Mouse (Mus musculus) liver, embryonic 11.5 days (tissue): ENCODE measurements at regions not wholly inside any gene's neighbourhood (a gene's known extent, or its start where the extent isn't known, plus 50 kb on each side); places are given as distances from the start of the nearest gene placed in this dataset.

ENCODE experiments used
- ATAC-seq: fragments of 200-750 bp; cut with Nextera tagmentation; replicated peaks from 2 replicates; pipeline ENCODE4 v1.8.0; 2017; ENCODE audit warnings: moderate number of reproducible peaks, mild to moderate bottlenecking, moderate TSS enrichment, moderate library complexity; ENCODE audit not compliant: low FRiP score
- DNase-seq: peaks from one replicate; pipeline ENCODE4 v3.0.0-alpha.2; 2017; ENCODE audit warnings: low spot score
- H3K27ac ChIP-seq: fragments of 300-500 bp; sonication (generic); 2 replicates; pipeline ENCODE4 v1.5.1; 2014; ENCODE audit warnings: mild to moderate bottlenecking, low read depth, low read length, control low read depth
- H3K27me3 ChIP-seq: fragments of 300-500 bp; sonication (generic); replicated peaks from 2 replicates; pipeline ENCODE4 v1.6.1; 2014; ENCODE audit warnings: low read length, mixed read lengths; ENCODE audit not compliant: control insufficient read depth, insufficient read depth
- H3K36me3 ChIP-seq: fragments of 300-500 bp; sonication (generic); 2 replicates; pipeline ENCODE4 v1.6.1; 2014; ENCODE audit warnings: mild to moderate bottlenecking, low read length, moderate library complexity, mixed read lengths; ENCODE audit not compliant: control insufficient read depth, insufficient read depth
- H3K4me1 ChIP-seq: fragments of 300-500 bp; sonication (generic); replicated peaks from 2 replicates; pipeline ENCODE4 v1.6.1; 2014; ENCODE audit warnings: low read length, mixed read lengths; ENCODE audit not compliant: control insufficient read depth, insufficient read depth
- H3K4me2 ChIP-seq: fragments of 300-500 bp; sonication (generic); 2 replicates; pipeline ENCODE4 v1.6.1; 2014; ENCODE audit warnings: mild to moderate bottlenecking, control low read depth, moderate library complexity
- H3K4me3 ChIP-seq: fragments of 300-500 bp; sonication (generic); 2 replicates; pipeline ENCODE4 v1.5.1; 2014; ENCODE audit warnings: low read depth, low read length, control low read depth
- H3K9ac ChIP-seq: fragments of 300-500 bp; sonication (generic); 2 replicates; pipeline ENCODE4 v1.6.1; 2014; ENCODE audit warnings: low read depth, low read length, control low read depth
- H3K9me3 ChIP-seq: fragments of 300-500 bp; sonication (generic); 2 replicates; pipeline ENCODE4 v1.6.1; 2016; ENCODE audit warnings: low read length, inconsistent platforms, mixed read lengths; ENCODE audit not compliant: control insufficient read depth
- WGBS: fragments of 180-500 bp; shearing (Covaris S2); extraction: QIAGEN DNeasy Blood & Tissue Kit; methylation state at CpG from one replicate; pipeline ENCODE4 v1.1.7; 2014; 5-methylcytosine and 5-hydroxymethylcytosine counted together

- DNase-seq, result no peak
- H3K9ac ChIP-seq, result no peak overlapping the region
- H3K9me3 ChIP-seq, result no peaks in the 10 kb centered on the region
- no peak overlapping the region for H3K27ac ChIP-seq
- no peaks in the 10 kb centered on the region for H3K27me3 ChIP-seq
- no peaks in the 10 kb centered on the region for H3K36me3 ChIP-seq
- H3K4me3 ChIP-seq, result no peak overlapping the region
- WGBS, result 71% methylated on average over 9 of the region's 9 CpGs
- no peaks in the 10 kb centered on the region for H3K4me1 ChIP-seq
- no peak for ATAC-seq
- no peak overlapping the region for H3K4me2 ChIP-seq
These were observed 289.8 kb downstream of the Cbln4 start for GRCm38 (mm10) chr2:171753502-171753901.

GRCm38 (mm10) chr2:171747162-171747561, 296.1 kb downstream of the Cbln4 start:
- no peak overlapping the region for H3K9ac ChIP-seq
- H3K4me3 ChIP-seq, result no peak overlapping the region
- WGBS, result 46% methylated on average over 1 of the region's 1 CpGs
- H3K27me3 ChIP-seq, result no peaks in the 10 kb centered on the region
- H3K36me3 ChIP-seq, result no peaks in the 10 kb centered on the region
- no peaks in the 10 kb centered on the region for H3K9me3 ChIP-seq
- ATAC-seq, result no peak
- no peak overlapping the region for H3K4me2 ChIP-seq
- DNase-seq, result no peak
- no peak overlapping the region for H3K27ac ChIP-seq
- no peaks in the 10 kb centered on the region for H3K4me1 ChIP-seq

GRCm38 (mm10) chr2:171743111-171743510, 300.2 kb downstream of the Cbln4 start:
- Histone ChIP-seq H3K27me3 (no peaks in the 10 kb centered on the region), H3K9me3 (no peaks in the 10 kb centered on the region), H3K9ac (no peak overlapping the region), H3K4me1 (no peaks in the 10 kb centered on the region), H3K36me3 (no peaks in the 10 kb centered on the region), H3K4me2 (no peak overlapping the region), H3K4me3 (no peak overlapping the region), H3K27ac (no peak overlapping the region)
- no peak for ATAC-seq
- no peak for DNase-seq
- WGBS, result 26% methylated on average over 2 of the region's 2 CpGs

- DNase-seq (no peak), ATAC-seq (no peak)
- no peak overlapping the region for H3K9ac ChIP-seq
- no peaks in the 10 kb centered on the region for H3K9me3 ChIP-seq
- WGBS, result 58% methylated on average over 11 of the region's 11 CpGs
- H3K4me2 ChIP-seq, result no peak overlapping the region
- H3K4me1 ChIP-seq, result no peaks in the 10 kb centered on the region
- H3K4me3 ChIP-seq, result no peak overlapping the region
- no peaks in the 10 kb centered on the region for H3K27me3 ChIP-seq
- H3K36me3 ChIP-seq, result no peaks in the 10 kb centered on the region
- no peak overlapping the region for H3K27ac ChIP-seq
These were observed 300.6 kb downstream of the Cbln4 start for GRCm38 (mm10) chr2:171742706-171743105.

GRCm38 (mm10) chr2:171737761-171738160, 305.5 kb downstream of the Cbln4 start:
- H3K4me1 ChIP-seq, result no peaks in the 10 kb centered on the region
- WGBS, result 89% methylated on average over 8 of the region's 8 CpGs
- ATAC-seq (no peak), DNase-seq (no peak)
- no peaks in the 10 kb centered on the region for H3K9me3 ChIP-seq
- no peak overlapping the region for H3K4me2 ChIP-seq
- H3K27ac ChIP-seq, result no peak overlapping the region
- no peak overlapping the region for H3K4me3 ChIP-seq
- H3K36me3 ChIP-seq, result no peaks in the 10 kb centered on the region
- H3K9ac ChIP-seq, result no peak overlapping the region
- H3K27me3 ChIP-seq, result no peaks in the 10 kb centered on the region

- H3K4me3 ChIP-seq, result no peak overlapping the region
- no peaks in the 10 kb centered on the region for H3K36me3 ChIP-seq
- ATAC-seq, result no peak
- H3K4me1 ChIP-seq, result no peaks in the 10 kb centered on the region
- no peak overlapping the region for H3K27ac ChIP-seq
- no peak for DNase-seq
- H3K9ac ChIP-seq, result no peak overlapping the region
- no peaks in the 10 kb centered on the region for H3K9me3 ChIP-seq
- WGBS, result 69% methylated on average over 14 of the region's 14 CpGs
- no peak overlapping the region for H3K4me2 ChIP-seq
- no peaks in the 10 kb centered on the region for H3K27me3 ChIP-seq
These were observed 308.2 kb downstream of the Cbln4 start for GRCm38 (mm10) chr2:171735061-171735490.

GRCm38 (mm10) chr2:171734634-171734987, 308.7 kb downstream of the Cbln4 start:
- no peak overlapping the region for H3K9ac ChIP-seq
- WGBS, result 86% methylated on average over 4 of the region's 4 CpGs
- no peaks in the 10 kb centered on the region for H3K4me1 ChIP-seq
- no peak overlapping the region for H3K4me3 ChIP-seq
- DNase-seq, result no peak
- H3K27ac ChIP-seq, result no peak overlapping the region
- H3K36me3 ChIP-seq, result no peaks in the 10 kb centered on the region
- no peaks in the 10 kb centered on the region for H3K9me3 ChIP-seq
- no peaks in the 10 kb centered on the region for H3K27me3 ChIP-seq
- ATAC-seq, result no peak
- no peak overlapping the region for H3K4me2 ChIP-seq

GRCm38 (mm10) chr2:171733965-171734633, 309.2 kb downstream of the Cbln4 start:
- Histone ChIP-seq H3K9me3 (no peaks in the 10 kb centered on the region), H3K4me2 (no peak overlapping the region), H3K27ac (no peak overlapping the region), H3K4me1 (no peaks in the 10 kb centered on the region), H3K27me3 (no peaks in the 10 kb centered on the region), H3K9ac (no peak overlapping the region), H3K36me3 (no peaks in the 10 kb centered on the region), H3K4me3 (no peak overlapping the region)
- DNase-seq (no peak), ATAC-seq (no peak)
- 80% methylated on average over 14 of the region's 14 CpGs for WGBS

GRCm38 (mm10) chr2:171719269-171719668, 324.0 kb downstream of the Cbln4 start:
- no peak for ATAC-seq
- DNase-seq, result no peak
- 69% methylated on average over 5 of the region's 5 CpGs for WGBS

More at GRCm38 (mm10) chr2:171719269-171719668, 324.0 kb downstream of the Cbln4 start:
- Histone ChIP-seq H3K27ac (no peak overlapping the region), H3K4me1 (no peaks in the 10 kb centered on the region), H3K4me2 (no peak overlapping the region), H3K36me3 (no peaks in the 10 kb centered on the region), H3K4me3 (no peak overlapping the region), H3K9ac (no peak overlapping the region), H3K27me3 (no peaks in the 10 kb centered on the region), H3K9me3 (no peaks in the 10 kb centered on the region)
